ENCODE assay signal across 16 mouse cellular contexts in genomic region chr7:19201660-19202059, GRCm38 (mm10). TPM values are rescaled to one million over a fixed set of nuclear protein-coding genes. Genes with fewer than 3 reads are reported as not detected.
DNase-seq lines count a peak whose midpoint lies in the region; ATAC-seq and TF ChIP-seq lines count a peak whose summit lies in the region.
"Had no signal": no experiment of that assay in that cellular context is flagged by ENCODE, and none has a peak within 500 bp of the region (broad histone marks: within the 10 kb centered on the region; RNA-seq: fewer than 3 reads in every experiment).

No protein-coding gene starts in this region.

- no peak overlapping the region for H3K4me3 ChIP-seq in heart, embryonic 15.5 days
- H3K4me3 ChIP-seq in lung, embryonic 15.5 days: no peak overlapping the region
- no peak overlapping the region for H3K4me3 ChIP-seq in lung, postnatal 0 days (ENCODE audit: low read depth, low read length)
- H3K4me3 ChIP-seq in ES-Bruce4 (ENCODE audit: low read depth, low read length): peak overlapping the region; percentile 22
- no peak overlapping the region for H3K4me3 ChIP-seq in midbrain, embryonic 16.5 days (ENCODE audit: low read depth, low read length)
- H3K4me3 ChIP-seq: forebrain, embryonic 15.5 days; neural tube, embryonic 13.5 days; stomach, embryonic 15.5 days had no signal

- DNase-seq in heart, postnatal 14 days: no peak
- DNase-seq in lung, postnatal 0 days (ENCODE audit: low spot score): no peak
- no peak for DNase-seq in frontal cortex, postnatal 10 days (ENCODE audit: low spot score in 2 of 2)
- no peak for DNase-seq in ovary, postnatal 10 days (ENCODE audit: low spot score)
- DNase-seq: heart, adult 11 months; lung, postnatal 4 days had no signal

- no peaks in the 10 kb centered on the region for H3K4me1 ChIP-seq in heart, embryonic 15.5 days (replicated peaks)
- no peaks in the 10 kb centered on the region for H3K4me1 ChIP-seq in lung, embryonic 15.5 days
- H3K4me1 ChIP-seq in lung, postnatal 0 days (ENCODE audit: insufficient read depth, low read depth, low read length): no peaks in the 10 kb centered on the region
- H3K4me1 ChIP-seq in ES-Bruce4 (ENCODE audit: control insufficient read depth, insufficient read depth, low read length): peaks cover 5% of the 10 kb centered on the region
- no peaks in the 10 kb centered on the region for H3K4me1 ChIP-seq in midbrain, embryonic 16.5 days (ENCODE audit: control insufficient read depth, insufficient read depth, low read length)
- H3K4me1 ChIP-seq: forebrain, embryonic 15.5 days; neural tube, embryonic 13.5 days; stomach, embryonic 15.5 days had no signal

- no peaks in the 10 kb centered on the region for H3K27me3 ChIP-seq in heart, embryonic 15.5 days
- H3K27me3 ChIP-seq in lung, embryonic 15.5 days: no peaks in the 10 kb centered on the region
- no peaks in the 10 kb centered on the region for H3K27me3 ChIP-seq in lung, postnatal 0 days (replicated peaks; ENCODE audit: insufficient read depth, low read length)
- no peaks in the 10 kb centered on the region for H3K27me3 ChIP-seq in ES-Bruce4 (ENCODE audit: control insufficient read depth, insufficient read depth, low read length, poor library complexity, severe bottlenecking)
- no peaks in the 10 kb centered on the region for H3K27me3 ChIP-seq in midbrain, embryonic 16.5 days (ENCODE audit: control insufficient read depth, insufficient read depth, low read depth, low read length)
- H3K27me3 ChIP-seq: forebrain, embryonic 15.5 days; neural tube, embryonic 13.5 days; stomach, embryonic 15.5 days had no signal

- no peaks in the 10 kb centered on the region for H3K9me3 ChIP-seq in heart, embryonic 15.5 days (replicated peaks)
- no peaks in the 10 kb centered on the region for H3K9me3 ChIP-seq in lung, embryonic 15.5 days
- no peaks in the 10 kb centered on the region for H3K9me3 ChIP-seq in lung, postnatal 0 days (ENCODE audit: low read length)
- H3K9me3 ChIP-seq in ES-Bruce4 (replicated peaks; ENCODE audit: control insufficient read depth, insufficient read depth, low read length, poor library complexity, severe bottlenecking): no peaks in the 10 kb centered on the region
- no peaks in the 10 kb centered on the region for H3K9me3 ChIP-seq in midbrain, embryonic 16.5 days (replicated peaks; ENCODE audit: control insufficient read depth, low read length, poor library complexity, severe bottlenecking)
- H3K9me3 ChIP-seq: forebrain, embryonic 15.5 days; G1E; neural tube, embryonic 13.5 days; stomach, embryonic 15.5 days had no signal

- ATAC-seq in heart, embryonic 15.5 days (replicated peaks; ENCODE audit: insufficient number of reproducible peaks, insufficient read depth, low FRiP score, low read depth): 0 out of 2 replicates have a peak, but pooled peaks have one; percentile 37
- 0 out of 2 replicates have a peak, but pooled peaks have one; percentile 19 for ATAC-seq in lung, embryonic 15.5 days (ENCODE audit: borderline replicate concordance, extremely low read depth, low FRiP score, low TSS enrichment)
- no peak for ATAC-seq in lung, postnatal 0 days
- ATAC-seq in midbrain, embryonic 16.5 days: 0 out of 2 replicates have a peak, but pooled peaks have one; percentile 50
- ATAC-seq: forebrain, embryonic 15.5 days had no signal

- H3K4me2 ChIP-seq in heart, embryonic 15.5 days: no peak overlapping the region
- no peak overlapping the region for H3K4me2 ChIP-seq in lung, embryonic 15.5 days
- no peak overlapping the region for H3K4me2 ChIP-seq in lung, postnatal 0 days (replicated peaks; ENCODE audit: low read depth, low read length)
- no peak overlapping the region for H3K4me2 ChIP-seq in midbrain, embryonic 16.5 days (ENCODE audit: low read length)
- H3K4me2 ChIP-seq: forebrain, embryonic 15.5 days; neural tube, embryonic 13.5 days; stomach, embryonic 15.5 days had no signal

- TF ChIP-seq CTCF in lung, postnatal 0 days (IDR thresholded peaks at IDR 0.05): no peak
- no peak for TF ChIP-seq CTCF in ES-Bruce4 (IDR thresholded peaks at IDR 0.05; ENCODE audit: low read depth, low read length)

- no peak overlapping the region for H3K27ac ChIP-seq in heart, embryonic 15.5 days
- no peak overlapping the region for H3K27ac ChIP-seq in lung, embryonic 15.5 days
- no peak overlapping the region for H3K27ac ChIP-seq in lung, postnatal 0 days (ENCODE audit: low read length)
- H3K27ac ChIP-seq in ES-Bruce4 (ENCODE audit: insufficient read depth, low read length): peak overlapping the region; percentile 32
- no peak overlapping the region for H3K27ac ChIP-seq in midbrain, embryonic 16.5 days (ENCODE audit: low read length)
- H3K27ac ChIP-seq: forebrain, embryonic 15.5 days; liver, embryonic 14.5 days; neural tube, embryonic 13.5 days; stomach, embryonic 15.5 days had no signal

- peaks cover 58% of the 10 kb centered on the region for H3K36me3 ChIP-seq in heart, embryonic 15.5 days
- peaks cover 16% of the 10 kb centered on the region for H3K36me3 ChIP-seq in lung, embryonic 15.5 days
- peaks cover 12% of the 10 kb centered on the region for H3K36me3 ChIP-seq in lung, postnatal 0 days (ENCODE audit: insufficient read depth, low read length)
- no peaks in the 10 kb centered on the region for H3K36me3 ChIP-seq in ES-Bruce4 (ENCODE audit: control insufficient read depth, insufficient read depth, low read length, poor library complexity, severe bottlenecking)
- peaks cover 29% of the 10 kb centered on the region for H3K36me3 ChIP-seq in midbrain, embryonic 16.5 days (ENCODE audit: control insufficient read depth, insufficient read depth, low read length)

- 71% methylated on average over 15 of the region's 15 CpGs for WGBS in heart, embryonic 15.5 days
- 70% methylated on average over 15 of the region's 15 CpGs for WGBS in lung, embryonic 15.5 days
- 71% methylated on average over 15 of the region's 15 CpGs for WGBS in lung, postnatal 0 days
- 75% methylated on average over 13 of the region's 15 CpGs for WGBS in midbrain, embryonic 16.5 days

- no peak for TF ChIP-seq EP300 in lung, postnatal 0 days (IDR thresholded peaks at IDR 0.05)
- no peak for TF ChIP-seq EP300 in ES-Bruce4 (IDR thresholded peaks at IDR 0.05; ENCODE audit: insufficient read depth, low read depth, low read length)

- intact Hi-C loops in heart, postnatal 14 days (cut with DNase I): loop anchor here (10.0 kb wide), 1 partner anchor 137 kb away; no protein-coding TSS in a partner anchor

- H3K9ac ChIP-seq in heart, embryonic 15.5 days: no peak overlapping the region
- no peak overlapping the region for H3K9ac ChIP-seq in lung, embryonic 15.5 days
- H3K9ac ChIP-seq in lung, postnatal 0 days (replicated peaks; ENCODE audit: low read depth): no peak overlapping the region
- H3K9ac ChIP-seq in ES-Bruce4 (ENCODE audit: low read depth, poor library complexity, severe bottlenecking): peak overlapping the region; percentile 15; the same call in 1 of the 2 replicates
- no peak overlapping the region for H3K9ac ChIP-seq in midbrain, embryonic 16.5 days (ENCODE audit: low read depth, low read length)
- H3K9ac ChIP-seq: forebrain, embryonic 15.5 days; liver, embryonic 14.5 days; neural tube, embryonic 13.5 days; stomach, embryonic 15.5 days had no signal

- TF ChIP-seq POLR2A in ES-Bruce4 (IDR thresholded peaks at IDR 0.05; ENCODE audit: insufficient read depth, low read length): no peak

RNA-seq across cellular contexts. Expression of gene Gpr4, which starts 10.7 kb away (rescaled TPM):
- 2.1 and 2.2 TPM in 2 replicates for polyA plus RNA-seq in heart, embryonic 15.5 days (2015; fragmentation: Nextera tagmentation; extraction: Ambion mirVana)
- total RNA-seq in heart, postnatal 14 days (2021): 10 to 100 TPM in 1 of 2 experiments, 1 to 10 TPM in 1; 9.9 to 11.2 TPM
- polyA plus RNA-seq in lung, embryonic 15.5 days (2015; fragmentation: Nextera tagmentation; extraction: Ambion mirVana): 2.2 TPM in 2 replicates
- 2.7 and 3.1 TPM in 2 replicates for polyA plus RNA-seq in lung, postnatal 0 days (2015; fragmentation: Nextera tagmentation; extraction: Ambion mirVana)
- polyA plus RNA-seq in ES-Bruce4 (2011; ENCODE audit: insufficient read depth, insufficient read length, low read depth, missing spikeins): 3.3 and 5.1 TPM in 2 replicates
- 3.4 and 4.5 TPM in 2 replicates for polyA plus RNA-seq in midbrain, embryonic 16.5 days (2015; fragmentation: Nextera tagmentation; extraction: Ambion mirVana)

RNA-seq across cellular contexts. Expression of gene Eml2, which starts 25.4 kb away (rescaled TPM):
- polyA plus RNA-seq in heart, embryonic 15.5 days (2015; fragmentation: Nextera tagmentation; extraction: Ambion mirVana): 18.9 and 21.0 TPM in 2 replicates
- total RNA-seq in heart, postnatal 14 days (2021): 10 to 100 TPM; 37.9 to 43.0 TPM
- polyA plus RNA-seq in lung, embryonic 15.5 days (2015; fragmentation: Nextera tagmentation; extraction: Ambion mirVana): 10.7 and 12.2 TPM in 2 replicates
- 17.9 and 21.7 TPM in 2 replicates for polyA plus RNA-seq in lung, postnatal 0 days (2015; fragmentation: Nextera tagmentation; extraction: Ambion mirVana)
- polyA plus RNA-seq in ES-Bruce4 (2011; ENCODE audit: insufficient read depth, insufficient read length, low read depth, missing spikeins): 63.3 and 64.4 TPM in 2 replicates
- 10.6 TPM in 2 replicates for polyA plus RNA-seq in midbrain, embryonic 16.5 days (2015; fragmentation: Nextera tagmentation; extraction: Ambion mirVana)

RNA-seq across cellular contexts. Expression of gene Opa3, which starts 26.5 kb away (rescaled TPM):
- polyA plus RNA-seq in heart, embryonic 15.5 days (2015; fragmentation: Nextera tagmentation; extraction: Ambion mirVana): 33.8 and 37.9 TPM in 2 replicates
- total RNA-seq in heart, postnatal 14 days (2021): 10 to 100 TPM; 54.8 to 58.3 TPM
- polyA plus RNA-seq in lung, embryonic 15.5 days (2015; fragmentation: Nextera tagmentation; extraction: Ambion mirVana): 33.2 and 34.6 TPM in 2 replicates
- 18.8 and 19.0 TPM in 2 replicates for polyA plus RNA-seq in lung, postnatal 0 days (2015; fragmentation: Nextera tagmentation; extraction: Ambion mirVana)
- polyA plus RNA-seq in ES-Bruce4 (2011; ENCODE audit: insufficient read depth, insufficient read length, low read depth, missing spikeins): 22.3 and 24.8 TPM in 2 replicates
- polyA plus RNA-seq in midbrain, embryonic 16.5 days (2015; fragmentation: Nextera tagmentation; extraction: Ambion mirVana): 33.8 and 36.5 TPM in 2 replicates

RNA-seq across cellular contexts. Expression of gene Gipr, which starts 35.7 kb away (rescaled TPM):
- 73.8 and 73.9 TPM in 2 replicates for polyA plus RNA-seq in heart, embryonic 15.5 days (2015; fragmentation: Nextera tagmentation; extraction: Ambion mirVana)
- under 1 TPM; 0.37 to 0.55 TPM for total RNA-seq in heart, postnatal 14 days (2021)
- 3.2 and 5.1 TPM in 2 replicates for polyA plus RNA-seq in lung, embryonic 15.5 days (2015; fragmentation: Nextera tagmentation; extraction: Ambion mirVana)
- polyA plus RNA-seq in lung, postnatal 0 days (2015; fragmentation: Nextera tagmentation; extraction: Ambion mirVana): 0.80 and 1.0 TPM in 2 replicates
- 1.9 and 3.5 TPM in 2 replicates for polyA plus RNA-seq in ES-Bruce4 (2011; ENCODE audit: insufficient read depth, insufficient read length, low read depth, missing spikeins)
- 4.0 and 4.8 TPM in 2 replicates for polyA plus RNA-seq in midbrain, embryonic 16.5 days (2015; fragmentation: Nextera tagmentation; extraction: Ambion mirVana)
- total RNA-seq: gastrocnemius, adult 18-20 months had no signal

RNA-seq across cellular contexts. Expression of gene Snrpd2, which starts 52.1 kb away (rescaled TPM):
- 93.2 and 96.6 TPM in 2 replicates for polyA plus RNA-seq in heart, embryonic 15.5 days (2015; fragmentation: Nextera tagmentation; extraction: Ambion mirVana)
- total RNA-seq in heart, postnatal 14 days (2021): 10 to 100 TPM; 62.8 to 70.8 TPM
- 140 and 154 TPM in 2 replicates for polyA plus RNA-seq in lung, embryonic 15.5 days (2015; fragmentation: Nextera tagmentation; extraction: Ambion mirVana)
- polyA plus RNA-seq in lung, postnatal 0 days (2015; fragmentation: Nextera tagmentation; extraction: Ambion mirVana): 63.2 and 65.2 TPM in 2 replicates
- polyA plus RNA-seq in ES-Bruce4 (2011; ENCODE audit: insufficient read depth, insufficient read length, low read depth, missing spikeins): 92.9 and 94.6 TPM in 2 replicates
- polyA plus RNA-seq in midbrain, embryonic 16.5 days (2015; fragmentation: Nextera tagmentation; extraction: Ambion mirVana): 105 TPM in 2 replicates
